Mouse (Mus musculus) embryonic facial prominence, embryonic 11.5 days (tissue): ENCODE measurements at regions not wholly inside any gene's neighbourhood (a gene's known extent, or its start where the extent isn't known, plus 50 kb on each side); places are given as distances from the start of the nearest gene placed in this dataset.

Experiments used
- ATAC-seq: fragments of 200-750 bp; cut with Nextera tagmentation; replicated peaks from 2 replicates; pipeline ENCODE4 v1.8.0; 2017; ENCODE audit warnings: low read depth; ENCODE audit not compliant: insufficient number of reproducible peaks, low FRiP score, low TSS enrichment
- DNase-seq: peaks from one replicate; pipeline ENCODE4 v3.0.0-alpha.2; 2015; ENCODE audit warnings: low spot score
- H3K27ac ChIP-seq: fragments of 300-500 bp; sonication (generic); replicated peaks from 2 replicates; pipeline ENCODE4 v1.5.1; 2014; ENCODE audit warnings: mild to moderate bottlenecking, low read depth, low read length, control low read depth
- H3K27me3 ChIP-seq: fragments of 300-500 bp; sonication (generic); 2 replicates; pipeline ENCODE4 v1.6.1; 2014; ENCODE audit warnings: mild to moderate bottlenecking, low read length, moderate library complexity, mixed read lengths; ENCODE audit not compliant: control insufficient read depth, insufficient read depth
- H3K36me3 ChIP-seq: fragments of 300-500 bp; sonication (generic); replicated peaks from 2 replicates; pipeline ENCODE4 v1.6.1; 2014; ENCODE audit warnings: low read depth, mild to moderate bottlenecking, low read length, moderate library complexity, mixed read lengths; ENCODE audit not compliant: control insufficient read depth, insufficient read depth
- H3K4me1 ChIP-seq: fragments of 300-500 bp; sonication (generic); 2 replicates; pipeline ENCODE4 v1.6.1; 2014; ENCODE audit warnings: low read length, mixed read lengths; ENCODE audit not compliant: control insufficient read depth, insufficient read depth
- H3K4me2 ChIP-seq: fragments of 300-500 bp; sonication (generic); 2 replicates; pipeline ENCODE4 v1.6.1; 2014; ENCODE audit warnings: low read depth, mild to moderate bottlenecking, control low read depth, low read length, moderate library complexity
- H3K4me3 ChIP-seq: fragments of 300-500 bp; sonication (generic); 2 replicates; pipeline ENCODE4 v1.5.1; 2014; ENCODE audit warnings: low read depth, low read length, control low read depth
- H3K9ac ChIP-seq: fragments of 300-500 bp; sonication (generic); replicated peaks from 2 replicates; pipeline ENCODE4 v1.6.1; 2014; ENCODE audit warnings: mild to moderate bottlenecking, control low read depth, low read length
- H3K9me3 ChIP-seq: fragments of 300-500 bp; sonication (generic); replicated peaks from 2 replicates; pipeline ENCODE4 v1.6.1; 2016; ENCODE audit warnings: mild to moderate bottlenecking, low read length, inconsistent platforms, mixed read lengths; ENCODE audit not compliant: control insufficient read depth
- WGBS: fragments of 180-500 bp; shearing (Covaris S2); extraction: QIAGEN DNeasy Blood & Tissue Kit; methylation state at CpG from one replicate; pipeline ENCODE4 v1.1.7; 2014; 5-methylcytosine and 5-hydroxymethylcytosine counted together

GRCm38 (mm10) chr17:88116321-88116720, 51.2 kb upstream of the Fbxo11 start:
- Histone ChIP-seq H3K27me3 (no peaks in the 10 kb centered on the region), H3K4me3 (no peak overlapping the region), H3K4me2 (no peak overlapping the region), H3K36me3 (no peaks in the 10 kb centered on the region), H3K27ac (no peak overlapping the region), H3K4me1 (no peaks in the 10 kb centered on the region), H3K9ac (no peak overlapping the region), H3K9me3 (no peaks in the 10 kb centered on the region)
- WGBS, result 87% methylated on average over 4 of the region's 4 CpGs
- DNase-seq (no peak), ATAC-seq (no peak)

- 91% methylated on average over 4 of the region's 4 CpGs for WGBS
- Histone ChIP-seq H3K27me3 (no peaks in the 10 kb centered on the region), H3K9ac (no peak overlapping the region), H3K4me2 (no peak overlapping the region), H3K27ac (no peak overlapping the region), H3K9me3 (no peaks in the 10 kb centered on the region), H3K4me1 (no peaks in the 10 kb centered on the region), H3K4me3 (no peak overlapping the region), H3K36me3 (no peaks in the 10 kb centered on the region)
- ATAC-seq (no peak), DNase-seq (no peak)
Observed at GRCm38 (mm10) chr17:88118714-88119113, 53.6 kb upstream of the Fbxo11 start.

- Histone ChIP-seq H3K4me3 (no peak overlapping the region), H3K4me1 (no peaks in the 10 kb centered on the region), H3K4me2 (no peak overlapping the region), H3K9ac (no peak overlapping the region), H3K9me3 (no peaks in the 10 kb centered on the region), H3K27me3 (no peaks in the 10 kb centered on the region), H3K36me3 (no peaks in the 10 kb centered on the region), H3K27ac (no peak overlapping the region)
- WGBS, result 81% methylated on average over 3 of the region's 3 CpGs
- DNase-seq (no peak), ATAC-seq (no peak)
Observed at GRCm38 (mm10) chr17:88123711-88124110, 58.6 kb upstream of the Fbxo11 start.

DNA sequence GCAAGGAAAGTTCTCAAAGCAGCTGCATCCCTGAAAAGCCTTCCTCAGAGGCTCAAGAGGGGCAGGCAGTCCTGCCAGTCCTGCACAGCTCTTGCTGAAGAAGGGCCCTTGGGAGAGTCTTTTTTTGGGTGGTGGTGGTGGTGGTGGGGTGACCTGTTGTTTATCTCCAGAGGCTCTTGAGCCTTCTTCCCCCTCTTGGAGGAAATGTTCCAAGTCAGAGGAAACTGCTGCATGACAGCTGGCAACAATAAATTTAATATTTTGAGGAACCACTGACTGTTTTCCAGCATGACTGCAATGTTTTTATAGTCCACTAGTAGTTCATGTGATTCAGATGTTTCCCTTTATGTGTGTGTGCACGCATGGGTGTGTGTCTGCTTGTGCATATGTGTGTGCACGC, 62.0 kb upstream of the Fbxo11 start:
- H3K36me3 ChIP-seq, result no peaks in the 10 kb centered on the region
- H3K27ac ChIP-seq, result no peak overlapping the region
- no peak overlapping the region for H3K9ac ChIP-seq
- 85% methylated on average over 2 of the region's 2 CpGs for WGBS
- no peaks in the 10 kb centered on the region for H3K27me3 ChIP-seq
- no peaks in the 10 kb centered on the region for H3K9me3 ChIP-seq
- DNase-seq (no peak), ATAC-seq (no peak)
- H3K4me2 ChIP-seq, result no peak overlapping the region
- H3K4me1 ChIP-seq, result no peaks in the 10 kb centered on the region
- no peak overlapping the region for H3K4me3 ChIP-seq

- H3K27me3 ChIP-seq, result no peaks in the 10 kb centered on the region
- DNase-seq (no peak), ATAC-seq (no peak)
- H3K9ac ChIP-seq, result no peak overlapping the region
- no peaks in the 10 kb centered on the region for H3K9me3 ChIP-seq
- no peak overlapping the region for H3K4me2 ChIP-seq
- 71% methylated on average over 4 of the region's 4 CpGs for WGBS
- H3K36me3 ChIP-seq, result no peaks in the 10 kb centered on the region
- H3K4me1 ChIP-seq, result no peaks in the 10 kb centered on the region
- no peak overlapping the region for H3K4me3 ChIP-seq
- no peak overlapping the region for H3K27ac ChIP-seq
Observed at GRCm38 (mm10) chr17:88131297-88131696, 66.2 kb upstream of the Fbxo11 start.

GRCm38 (mm10) chr17:88131980-88132379, 66.9 kb upstream of the Fbxo11 start:
- H3K9ac ChIP-seq, result no peak overlapping the region
- H3K27ac ChIP-seq, result no peak overlapping the region
- H3K4me3 ChIP-seq, result no peak overlapping the region
- no peak for DNase-seq
- H3K27me3 ChIP-seq, result no peaks in the 10 kb centered on the region
- no peak overlapping the region for H3K4me2 ChIP-seq
- 80% methylated on average over 5 of the region's 5 CpGs for WGBS
- no peak for ATAC-seq
- no peaks in the 10 kb centered on the region for H3K9me3 ChIP-seq
- H3K36me3 ChIP-seq, result no peaks in the 10 kb centered on the region
- H3K4me1 ChIP-seq, result no peaks in the 10 kb centered on the region

DNA sequence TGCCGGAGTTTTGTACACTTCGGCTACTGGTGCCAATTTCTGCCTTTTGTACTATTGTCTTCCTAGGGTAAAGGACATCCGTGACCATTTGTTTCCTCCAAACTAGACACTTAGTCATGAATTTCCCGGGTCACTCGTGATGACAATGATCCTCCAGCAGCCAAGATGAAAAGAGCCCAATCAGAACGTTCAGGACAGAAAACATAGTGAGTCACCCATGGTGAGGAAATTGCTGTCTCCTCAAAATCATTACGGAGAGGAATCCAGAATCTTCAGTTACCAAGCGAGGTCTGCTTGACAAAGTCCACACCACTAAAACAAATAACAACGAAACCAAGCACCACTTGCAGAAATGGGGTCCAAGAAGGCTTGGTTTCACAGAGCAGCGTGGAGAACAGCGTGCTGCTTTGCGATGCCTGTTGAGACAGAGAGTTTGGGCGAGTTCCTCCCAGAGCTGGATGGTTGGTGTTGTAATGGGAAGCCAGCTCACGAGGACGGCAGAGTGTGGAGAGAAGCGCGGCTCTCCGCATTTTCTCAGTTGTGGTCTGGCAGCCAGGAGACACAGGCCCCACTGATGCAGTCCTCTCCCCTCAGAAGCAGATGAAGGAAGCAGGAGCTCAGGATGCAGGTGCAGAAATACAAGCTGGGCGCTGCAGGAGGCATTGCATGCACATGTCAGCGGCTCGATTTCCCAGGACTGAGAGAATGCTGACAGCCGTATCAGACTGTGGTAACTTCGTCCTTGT, 67.7 kb upstream of the Fbxo11 start:
- Histone ChIP-seq H3K9ac (no peak overlapping the region), H3K36me3 (no peaks in the 10 kb centered on the region), H3K4me1 (no peaks in the 10 kb centered on the region), H3K4me2 (no peak overlapping the region), H3K27me3 (no peaks in the 10 kb centered on the region), H3K27ac (no peak overlapping the region), H3K4me3 (no peak overlapping the region), H3K9me3 (no peaks in the 10 kb centered on the region)
- 79% methylated on average over 23 of the region's 23 CpGs for WGBS
- DNase-seq (no peak), ATAC-seq (no peak)

DNA sequence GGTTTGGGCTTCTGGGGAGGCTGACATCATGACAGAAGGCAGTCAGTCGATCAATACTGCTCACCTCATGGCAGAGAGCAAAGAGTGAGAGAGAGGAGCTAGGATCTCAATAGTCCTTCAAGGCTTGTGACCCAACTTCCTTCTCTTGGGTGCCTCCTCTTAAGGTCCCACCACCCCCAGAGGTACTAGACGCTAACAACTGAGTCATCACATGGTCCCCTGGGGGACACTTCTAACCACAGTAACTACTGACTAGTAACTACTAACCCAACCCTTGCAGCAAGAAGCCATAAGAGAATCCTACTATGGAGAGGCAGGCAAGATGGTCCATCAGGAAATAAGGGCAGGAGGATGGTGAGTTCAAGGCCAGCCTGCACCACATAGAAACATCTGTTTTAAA, 69.5 kb upstream of the Fbxo11 start:
- Histone ChIP-seq H3K4me1 (no peaks in the 10 kb centered on the region), H3K4me3 (no peak overlapping the region), H3K27me3 (no peaks in the 10 kb centered on the region), H3K9me3 (no peaks in the 10 kb centered on the region), H3K27ac (no peak overlapping the region), H3K9ac (no peak overlapping the region), H3K36me3 (no peaks in the 10 kb centered on the region), H3K4me2 (no peak overlapping the region)
- DNase-seq (no peak), ATAC-seq (no peak)
- WGBS, result 93% methylated on average over 2 of the region's 2 CpGs
